Mouse (Mus musculus): ENCODE data around the gene Ktn1. TPM values are rescaled to one million over a fixed set of nuclear protein-coding genes. Genes with fewer than 3 reads are reported as not detected.
A peak's percentile ranks its signal among the peaks of the same experiment; 100 is the strongest.

The Ktn1 gene
- total RNA-seq (2021), result 100 to 1,000 TPM; 146 to 167 TPM

GRCm38 (mm10) chr14:47648218-47648617 is at the start of gene Ktn1:
Ktn1 (plus strand) TSS chr14:47648448.
- intact Hi-C loops (cut with DNase I), result no loop called here
- DNase-seq, result no peak

- intact Hi-C loops (cut with DNase I), result no loop called here
These were observed 35.0 kb upstream of the Ktn1 start for GRCm38 (mm10) chr14:47613254-47613653.

GRCm38 (mm10) chr14:47618891-47619290 is 29.4 kb upstream of the Ktn1 start:
- intact Hi-C loops (cut with DNase I), result no loop called here

More at GRCm38 (mm10) chr14:47613254-47613653, 35.0 kb upstream of the Ktn1 start:
- DNase-seq, result peak; percentile 54 to 61

GRCm38 (mm10) chr14:47621901-47622300 is 26.3 kb upstream of the Ktn1 start:
- DNase-seq, result no peak
- intact Hi-C loops (cut with DNase I), result no loop called here

More at GRCm38 (mm10) chr14:47618891-47619290, 29.4 kb upstream of the Ktn1 start:
- no peak for DNase-seq

- DNase-seq, result no peak
- intact Hi-C loops (cut with DNase I), result no loop called here
These were observed 23.4 kb upstream of the Ktn1 start for GRCm38 (mm10) chr14:47624837-47625236.

GRCm38 (mm10) chr14:47626143-47626542 is 22.1 kb upstream of the Ktn1 start:
- no peak for DNase-seq
- intact Hi-C loops (cut with DNase I), result no loop called here

GRCm38 (mm10) chr14:47626812-47627211 is 21.4 kb upstream of the Ktn1 start:
- intact Hi-C loops (cut with DNase I), result no loop called here
- DNase-seq, result no peak

GRCm38 (mm10) chr14:47627360-47627759 is 20.9 kb upstream of the Ktn1 start:
- no peak for DNase-seq
- intact Hi-C loops (cut with DNase I), result no loop called here

- intact Hi-C loops (cut with DNase I), result no loop called here
- peak; percentile 51 to 70 for DNase-seq
These were observed 15.8 kb upstream of the Ktn1 start for GRCm38 (mm10) chr14:47632419-47632818.

- intact Hi-C loops (cut with DNase I), result no loop called here
These were observed 13.8 kb upstream of the Ktn1 start for GRCm38 (mm10) chr14:47634410-47634809.

GRCm38 (mm10) chr14:47634846-47635245 is 13.4 kb upstream of the Ktn1 start:
- intact Hi-C loops (cut with DNase I), result no loop called here
- DNase-seq, result no peak

More at GRCm38 (mm10) chr14:47634410-47634809, 13.8 kb upstream of the Ktn1 start:
- DNase-seq, result peak; percentile 70 to 71

- DNase-seq, result no peak
- intact Hi-C loops (cut with DNase I), result no loop called here
These were observed 9.8 kb upstream of the Ktn1 start for GRCm38 (mm10) chr14:47638316-47638895.

GRCm38 (mm10) chr14:47645620-47646019 is 2.6 kb upstream of the Ktn1 start:
- DNase-seq, result no peak
- intact Hi-C loops (cut with DNase I), result no loop called here

- DNase-seq, result peak; percentile 43 to 52
- intact Hi-C loops (cut with DNase I), result no loop called here
These were observed 2.0 kb upstream of the Ktn1 start for GRCm38 (mm10) chr14:47646246-47646645.

- intact Hi-C loops (cut with DNase I), result no loop called here
- no peak for DNase-seq
These were observed 1.3 kb upstream of the Ktn1 start for GRCm38 (mm10) chr14:47646696-47647516.

- intact Hi-C loops (cut with DNase I), result no loop called here
- peak; percentile 85 to 89 for DNase-seq
These were observed 720 bp downstream of the Ktn1 start for GRCm38 (mm10) chr14:47648706-47649630.

- peak; percentile 76 to 79 for DNase-seq
- intact Hi-C loops (cut with DNase I), result no loop called here
These were observed 1.5 kb downstream of the Ktn1 start for GRCm38 (mm10) chr14:47649631-47650337.

- DNase-seq, result no peak
- intact Hi-C loops (cut with DNase I), result no loop called here
These were observed 2.1 kb downstream of the Ktn1 start for GRCm38 (mm10) chr14:47650338-47650720.

GRCm38 (mm10) chr14:47651272-47651671 is 3.0 kb downstream of the Ktn1 start:
- intact Hi-C loops (cut with DNase I), result no loop called here
- no peak for DNase-seq

- DNase-seq, result no peak
- intact Hi-C loops (cut with DNase I), result no loop called here
These were observed 7.2 kb downstream of the Ktn1 start for GRCm38 (mm10) chr14:47655444-47655843.
